ENCODE assay signal across 7 mouse cellular contexts in genomic region chr6:127446436-127446890, GRCm38 (mm10). TPM values are rescaled to one million over a fixed set of nuclear protein-coding genes. Genes with fewer than 3 reads are reported as not detected.
DNase-seq lines count a peak whose midpoint lies in the region; ATAC-seq lines count a peak whose summit lies in the region.

Parp11 (plus strand) TSS chr6:127446840.

- H3K36me3 ChIP-seq in intestine, embryonic 14.5 days (ENCODE audit: control insufficient read depth, insufficient read depth, low read length) = no peaks in the 10 kb centered on the region

- peak within 1 kb of the TSS; percentile 13; the same call in 1 of the 2 replicates for H3K4me3 ChIP-seq in intestine, embryonic 14.5 days (ENCODE audit: low read depth, low read length)

- H3K4me1 ChIP-seq in intestine, embryonic 14.5 days (replicated peaks; ENCODE audit: control insufficient read depth, insufficient read depth, low read length) = no peaks in the 10 kb centered on the region

- intact Hi-C loops in gastrocnemius, postnatal 14 days (cut with DNase I; ENCODE audit: low total_unique reads) = loop anchor here (2.0 to 5.0 kb wide), 2 partner anchors 122 to 299 kb away; no protein-coding TSS in a partner anchor
- intact Hi-C loops in left cerebral cortex, postnatal 14 days (cut with DNase I) = loop anchor here (1.0 to 5.0 kb wide), 4 partner anchors 69 to 492 kb away; no protein-coding TSS in a partner anchor

- WGBS in intestine, embryonic 14.5 days = 17% methylated on average over 8 of the region's 8 CpGs

- peak; percentile 78 for ATAC-seq in common myeloid progenitor, adult 5-6 weeks (replicated peaks; ENCODE audit: low read depth, poor library complexity, severe bottlenecking)
- no peak for ATAC-seq in intestine, embryonic 14.5 days (replicated peaks; ENCODE audit: low FRiP score, low TSS enrichment, low read depth)
- ATAC-seq in megakaryocyte-erythroid progenitor cell, adult 5-6 weeks (replicated peaks; ENCODE audit: low FRiP score, low TSS enrichment, poor library complexity, severe bottlenecking) = peak; percentile 57; the same call in 1 of the 2 replicates

- no peaks in the 10 kb centered on the region for H3K9me3 ChIP-seq in intestine, embryonic 14.5 days (ENCODE audit: control insufficient read depth, low read length)

- no peak within 1 kb of the TSS for H3K27ac ChIP-seq in intestine, embryonic 14.5 days (ENCODE audit: low read depth)

- peak; percentile 90 for DNase-seq in adipocyte (ENCODE audit: low spot score)
- peak; percentile 30 for DNase-seq in gastrocnemius, postnatal 14 days
- peak; percentile 87 for DNase-seq in intestine, embryonic 14.5 days (ENCODE audit: low spot score)
- peak; percentile 69 to 86 for DNase-seq in left cerebral cortex, postnatal 14 days (ENCODE audit: low spot score in 2 of 2)
- peak; percentile 55 for DNase-seq in right cerebral cortex, postnatal 25 days

- 0 out of 2 replicates have a peak within 1 kb of the TSS, but pooled peaks have one; percentile 7 for H3K9ac ChIP-seq in intestine, embryonic 14.5 days (ENCODE audit: low read length)

- peak within 1 kb of the TSS; percentile 34 for H3K4me2 ChIP-seq in intestine, embryonic 14.5 days (ENCODE audit: low read length)

- 0 out of 2 replicates have a peak, but pooled peaks cover 6% of the 10 kb centered on the region for H3K27me3 ChIP-seq in intestine, embryonic 14.5 days (replicated peaks; ENCODE audit: control insufficient read depth, insufficient read depth, low read length)

RNA-seq across cellular contexts. Expression of gene Parp11, which starts in this region (rescaled TPM):
- total RNA-seq in common myeloid progenitor, adult 5-6 weeks (2017) = 24.1 and 36.8 TPM in 2 replicates
- 1 to 10 TPM; 3.8 to 5.7 TPM for total RNA-seq in gastrocnemius, postnatal 14 days (2021)
- 24.6 and 26.8 TPM in 2 replicates for polyA plus RNA-seq in intestine, embryonic 14.5 days (2014; fragmentation: Nextera tagmentation; extraction: Ambion mirVana)
- total RNA-seq in left cerebral cortex, postnatal 14 days (2021) = 10 to 100 TPM; 32.3 to 32.5 TPM
- 27.4 and 35.6 TPM in 2 replicates for total RNA-seq in megakaryocyte-erythroid progenitor cell, adult 5-6 weeks (2014; fragmentation: Nextera tagmentation)
- total RNA-seq in megakaryocyte-erythroid progenitor cell, adult 5-6 weeks (2017) = 15.2 and 20.3 TPM in 2 replicates

Comparison
In these comparisons a context has a peak if more than half of its experiments do, and no peak if none do; other contexts are left out.
1. DNase-seq: peak in every context shown above with its lines; median percentile 90 in adipocyte; 87 in intestine, embryonic 14.5 days; 78 in left cerebral cortex, postnatal 14 days; 55 in right cerebral cortex, postnatal 25 days; 30 in gastrocnemius, postnatal 14 days.